Mouse (Mus musculus) CD4-positive, CD25-positive, alpha-beta regulatory T cell, adult 2 months (primary cell): ENCODE measurements around the gene Flt1.

ENCODE experiments used
- DNase-seq: peaks from one replicate; pipeline ENCODE4 v3.0.0-alpha.2; 2012; ENCODE audit warnings: low read depth, low spot score

Flt1 gene

DNA sequence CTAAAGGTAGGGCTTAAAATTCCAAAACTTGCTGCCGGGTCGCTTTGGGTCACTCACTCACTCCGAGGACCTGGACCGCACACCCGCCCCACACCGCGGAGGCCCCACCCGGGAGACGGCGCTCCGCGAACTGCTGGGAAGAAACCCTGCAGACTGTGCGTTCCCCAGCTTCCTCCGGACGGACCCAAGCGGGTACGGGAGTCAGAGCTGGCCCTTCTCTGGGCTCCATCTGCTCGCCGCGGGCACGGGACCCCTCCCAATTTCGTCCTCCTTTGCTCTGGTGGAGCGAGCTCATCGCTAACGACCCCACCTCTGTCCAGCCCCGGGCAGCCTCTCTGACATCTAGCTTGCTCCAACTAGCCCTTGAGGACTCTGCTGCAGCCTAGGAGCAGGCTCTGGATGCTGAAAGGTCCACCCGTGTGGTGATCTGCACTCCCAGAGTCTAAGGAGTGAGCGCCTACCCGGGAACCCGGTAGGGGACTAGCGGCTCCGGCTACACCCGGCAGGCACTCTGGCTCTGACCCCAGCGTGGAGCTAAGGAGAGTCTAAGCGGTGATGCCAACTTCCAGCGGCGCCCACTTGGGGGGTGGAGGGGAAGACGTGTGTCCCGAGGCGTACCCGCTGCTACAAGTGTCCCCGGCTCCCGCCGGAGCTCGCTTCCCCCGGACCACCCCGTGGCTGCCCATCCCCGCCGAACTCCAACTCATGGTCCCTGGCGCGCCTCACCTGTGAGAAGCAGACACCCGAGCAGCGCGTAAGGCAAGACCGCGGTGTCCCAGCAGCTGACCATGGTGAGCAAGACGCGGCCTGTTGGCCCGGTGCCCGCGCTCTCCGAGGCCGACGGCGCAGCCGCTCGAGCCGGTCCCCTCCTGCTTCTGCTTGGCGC is 623 bp downstream of the Flt1 start:
- no peak for DNase-seq

DNA sequence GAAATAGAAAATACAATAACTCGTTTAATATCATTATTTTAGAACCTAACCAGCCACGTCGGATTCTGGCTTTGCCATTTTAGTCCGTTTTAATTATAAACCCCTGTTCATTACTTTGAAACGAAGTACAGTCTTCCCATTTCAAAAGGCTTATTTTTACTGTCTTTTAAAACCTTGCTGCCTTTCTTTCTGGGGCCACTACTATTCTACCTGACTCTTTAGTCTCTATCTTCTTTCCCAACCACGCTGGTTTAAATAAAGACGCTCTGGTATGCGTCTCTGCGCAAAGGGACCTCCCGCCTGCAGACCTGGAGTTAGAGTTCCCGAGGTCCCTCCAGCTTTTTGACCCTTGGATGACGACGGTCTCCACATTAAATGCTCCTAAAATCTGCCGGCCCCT is 1.4 kb downstream of the Flt1 start:
- DNase-seq, result no peak

DNA sequence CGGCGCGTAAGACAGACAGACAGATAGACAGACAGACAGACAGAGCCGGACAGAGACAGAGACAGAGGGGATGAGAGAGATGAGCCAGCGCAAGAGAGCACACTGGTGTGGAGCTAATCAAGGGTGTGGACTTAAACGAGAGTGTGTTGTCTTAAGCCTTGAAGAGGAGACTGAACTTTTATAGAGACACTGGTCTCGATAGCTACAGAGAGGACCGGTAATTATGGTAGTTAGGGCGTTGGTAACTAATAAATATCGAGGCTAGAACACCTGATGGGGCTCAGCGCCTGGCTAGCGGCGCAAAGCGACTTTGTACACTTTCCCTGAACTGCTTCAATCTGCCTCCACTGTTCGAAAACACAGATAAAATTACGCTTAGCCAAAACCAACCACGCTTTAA is 2.0 kb downstream of the Flt1 start:
- no peak for DNase-seq

DNA sequence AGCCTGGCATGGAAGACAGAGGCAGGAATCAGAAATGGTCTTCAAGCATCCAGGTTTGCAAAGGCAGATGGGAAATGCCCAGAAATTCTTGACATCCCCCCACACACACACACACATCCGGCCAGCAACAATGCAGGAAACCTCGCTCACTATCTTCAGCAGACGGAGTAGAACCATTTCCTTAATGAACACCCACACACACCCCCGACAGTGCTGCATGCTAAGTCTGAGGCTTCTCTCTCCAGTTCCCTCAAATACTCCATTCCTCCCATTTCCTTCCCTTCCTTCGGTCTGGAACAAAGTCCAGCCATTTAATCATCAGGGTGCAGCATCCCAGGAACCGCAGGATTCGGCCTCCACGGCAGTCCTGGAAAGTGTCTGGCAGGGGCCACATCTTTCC is 4.4 kb downstream of the Flt1 start:
- no peak for DNase-seq

DNA sequence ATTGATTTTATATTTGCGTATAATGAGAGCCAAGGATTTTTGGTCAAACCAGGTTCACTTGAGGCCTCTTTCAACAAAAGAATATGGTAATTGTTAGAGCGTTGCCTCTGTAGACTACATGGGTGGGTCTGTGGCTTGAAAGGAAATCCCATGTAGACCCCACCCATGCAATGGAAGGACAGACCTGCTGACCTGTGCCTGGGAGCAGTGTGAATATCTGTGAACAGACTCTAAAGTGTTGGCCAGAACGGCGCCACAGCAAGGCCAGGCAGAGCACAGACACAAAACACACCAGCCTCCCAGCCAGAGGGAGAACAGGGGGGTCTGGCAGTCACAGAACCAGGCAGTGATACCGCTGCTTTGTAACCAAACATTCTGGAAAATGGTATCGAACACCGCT is 7.5 kb downstream of the Flt1 start:
- no peak for DNase-seq

DNA sequence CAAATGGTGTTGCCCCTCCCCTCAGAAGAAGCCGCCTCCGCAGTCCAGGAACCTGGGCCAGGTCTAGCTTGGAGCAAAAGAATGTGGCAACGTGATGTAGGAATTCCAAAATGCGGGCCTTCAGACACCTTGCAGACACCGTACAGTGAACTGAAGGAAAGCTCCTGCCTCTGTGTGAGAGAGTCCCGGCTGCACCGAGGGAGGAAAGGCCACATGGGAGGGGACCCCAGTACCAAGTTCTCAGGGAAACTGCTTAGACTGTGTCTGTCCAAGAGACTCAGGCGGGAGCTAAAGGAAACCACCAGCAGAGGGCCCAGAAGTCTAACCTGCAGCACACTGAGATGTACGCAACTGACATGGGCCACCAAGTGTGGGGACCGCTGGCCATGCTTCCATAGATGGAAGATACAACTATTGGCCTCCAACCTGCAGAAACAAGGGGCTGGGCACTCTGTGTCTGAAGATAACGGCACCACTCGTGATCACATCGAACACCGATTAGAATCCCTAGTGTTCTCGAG is 9.1 kb downstream of the Flt1 start:
- no peak for DNase-seq

DNA sequence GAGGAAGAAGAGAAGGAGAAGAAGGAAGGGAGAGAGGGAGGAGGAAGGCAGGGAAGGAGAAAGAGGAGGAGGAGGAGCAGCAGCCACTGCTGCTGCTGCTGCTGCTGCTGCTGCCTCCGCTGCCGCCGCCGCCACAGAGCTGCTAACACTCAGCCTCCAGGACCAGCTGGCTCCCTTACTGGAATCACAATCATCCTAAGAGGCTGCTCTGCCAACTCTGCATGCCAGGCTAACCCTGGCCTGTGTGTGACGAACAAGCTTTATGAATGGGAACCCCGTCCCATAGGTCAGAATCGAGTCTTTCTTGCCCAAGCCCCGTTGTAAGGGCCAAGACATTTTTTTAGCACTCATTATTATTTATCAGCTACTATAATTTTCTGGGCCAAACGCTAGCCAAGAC is 9.5 kb downstream of the Flt1 start:
- no peak for DNase-seq

DNA sequence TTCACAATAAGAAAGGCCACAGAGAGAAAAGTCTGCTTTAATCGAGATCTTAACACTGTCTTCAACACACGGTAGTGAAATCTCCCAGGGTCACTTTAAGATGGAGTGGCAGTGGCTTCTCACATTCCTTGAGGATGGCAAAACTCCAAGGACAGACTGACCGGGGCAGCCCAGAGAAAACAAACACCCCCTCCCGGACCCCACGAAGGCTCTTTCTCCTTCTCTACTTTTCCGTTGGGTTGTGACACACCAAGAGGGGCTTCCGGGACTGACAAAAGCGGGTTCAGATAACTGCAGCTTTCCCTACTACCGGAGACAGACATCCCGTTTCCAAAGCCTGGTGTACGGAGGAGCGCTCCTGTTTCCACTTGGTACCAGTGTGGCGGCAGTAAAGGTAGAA is 10.4 kb downstream of the Flt1 start:
- no peak for DNase-seq

DNA sequence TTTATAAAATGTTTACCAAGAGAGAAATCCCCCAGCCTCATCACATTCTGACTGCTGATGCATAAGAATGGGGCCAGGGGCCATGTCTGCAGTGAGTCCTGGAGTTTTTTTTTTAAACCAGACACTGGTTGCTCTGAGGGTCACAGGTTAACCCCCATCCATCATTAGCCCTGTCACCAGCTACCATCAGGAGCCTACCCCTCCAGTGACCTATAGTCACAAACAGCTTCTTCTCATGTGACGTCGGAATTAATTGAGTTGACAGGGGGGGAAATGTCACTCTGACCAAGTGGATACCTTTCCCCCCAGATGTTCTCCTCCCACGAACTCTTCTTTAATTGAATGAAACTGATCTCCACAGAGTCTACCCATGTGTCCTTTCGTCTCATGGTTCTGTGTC is 17.3 kb downstream of the Flt1 start:
- no peak for DNase-seq

DNA sequence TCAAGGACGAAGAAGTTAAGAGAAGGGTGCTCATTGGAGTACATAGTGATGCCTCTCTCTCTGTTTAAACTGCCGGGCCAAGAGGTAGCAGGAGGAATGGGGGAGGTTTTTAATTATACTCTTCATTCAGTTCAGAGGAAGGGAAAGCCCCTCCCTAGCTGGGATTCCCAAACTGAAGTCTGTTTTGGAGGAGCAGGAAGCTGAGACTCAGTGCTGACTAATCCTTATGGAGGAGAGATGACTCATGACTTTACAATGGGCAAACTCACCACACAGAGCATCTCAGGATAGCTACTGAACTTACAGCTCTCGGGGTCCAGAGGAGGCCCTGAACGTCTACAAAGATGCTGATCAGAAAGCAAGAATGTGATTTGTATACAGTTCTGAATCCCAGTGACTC is 18.3 kb downstream of the Flt1 start:
- DNase-seq, result no peak

DNA sequence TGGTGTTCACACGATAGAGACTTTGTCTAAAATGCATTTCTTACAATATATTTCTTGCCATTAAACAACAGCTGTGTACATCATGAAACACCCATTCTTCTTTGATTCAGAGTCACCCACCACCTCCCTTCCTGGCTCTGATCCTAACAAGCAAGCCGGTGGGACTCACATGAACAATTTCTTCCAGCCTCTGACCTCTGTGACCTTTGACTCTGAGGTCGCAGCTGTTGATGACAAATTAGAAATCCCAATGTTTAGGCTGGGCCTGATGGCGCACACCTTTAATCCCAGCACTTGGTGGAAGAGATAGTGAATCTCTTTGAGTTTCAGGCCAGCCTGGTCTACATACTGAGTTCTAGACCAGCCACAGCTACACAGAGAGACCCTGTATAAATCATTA is 20.9 kb downstream of the Flt1 start:
- no peak for DNase-seq

DNA sequence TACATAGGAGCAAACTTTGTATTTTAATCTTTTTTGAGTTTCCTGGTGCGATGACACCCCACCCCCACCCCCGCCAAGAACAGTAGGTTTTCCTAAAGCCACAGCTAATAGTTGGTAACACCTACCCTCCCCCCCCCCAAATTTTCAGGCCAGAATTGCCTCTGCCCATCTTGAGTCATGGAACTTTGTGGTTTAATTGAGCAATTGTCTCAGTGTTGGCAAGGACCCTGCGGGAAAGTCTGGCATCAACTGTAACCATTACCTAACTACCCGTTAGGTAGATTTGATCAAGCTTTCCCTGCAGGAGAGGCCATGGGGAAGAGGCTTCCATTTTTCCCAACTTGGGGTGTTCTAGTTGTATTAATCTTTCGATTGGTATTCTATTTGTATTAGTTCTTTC is 23.4 kb downstream of the Flt1 start:
- no peak for DNase-seq

DNA sequence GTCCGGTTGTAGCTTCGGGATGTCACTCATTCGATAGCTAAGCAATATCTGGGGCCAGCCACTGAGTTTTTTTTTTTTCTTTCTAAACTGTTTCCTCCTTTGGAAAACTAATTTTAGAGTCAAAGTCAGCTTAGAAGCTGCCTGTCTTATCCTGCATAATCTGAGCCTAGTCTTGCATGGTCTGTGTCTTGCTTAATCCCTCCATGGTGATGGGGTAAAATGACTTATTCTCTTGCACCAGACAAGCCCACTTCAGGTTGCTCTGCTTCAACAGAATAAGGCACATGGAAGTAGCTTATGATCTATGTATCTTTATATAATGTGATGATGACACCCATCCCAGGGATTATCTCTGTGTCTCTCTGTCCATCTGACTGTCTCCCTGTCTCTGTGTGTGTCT is 24.8 kb downstream of the Flt1 start:
- no peak for DNase-seq

DNA sequence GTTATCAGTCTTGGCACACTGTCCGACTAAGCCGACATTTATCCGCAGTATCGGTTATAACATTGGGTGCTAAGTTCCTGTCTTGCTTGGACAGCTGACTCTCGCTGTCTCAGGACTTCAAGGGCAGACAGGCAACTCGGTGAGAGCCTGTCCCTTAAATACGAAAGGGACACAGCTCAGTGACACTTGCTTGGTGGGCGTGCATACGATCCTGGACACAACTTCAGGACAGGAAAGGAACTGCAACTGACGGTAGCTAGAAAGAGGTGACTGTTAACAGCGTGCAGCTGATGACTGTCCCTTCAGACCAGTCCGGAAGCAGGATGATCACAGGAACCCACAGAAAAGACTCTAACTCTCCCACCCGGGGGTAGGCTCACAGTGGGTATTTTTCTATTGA is 27.8 kb downstream of the Flt1 start:
- no peak for DNase-seq

DNA sequence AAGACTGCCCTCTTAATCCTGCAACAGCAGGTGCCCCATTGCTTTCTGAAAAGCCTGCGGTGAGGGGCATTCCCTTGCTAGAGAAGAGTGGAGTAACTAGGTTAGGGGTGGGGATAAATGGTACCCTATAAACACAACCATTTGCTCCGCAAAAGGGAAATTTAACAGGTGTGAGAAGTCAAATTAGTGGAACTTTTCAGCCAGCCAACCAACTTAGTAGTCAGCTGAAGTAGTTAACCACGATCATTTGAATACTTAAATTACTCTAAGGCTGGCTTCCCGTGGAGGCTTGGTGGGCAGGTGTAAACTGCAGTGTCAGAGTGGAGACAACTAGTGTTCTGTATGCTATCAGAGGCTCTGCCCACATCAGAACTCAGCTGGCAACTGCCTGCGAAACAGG is 28.6 kb downstream of the Flt1 start:
- DNase-seq, result no peak

DNA sequence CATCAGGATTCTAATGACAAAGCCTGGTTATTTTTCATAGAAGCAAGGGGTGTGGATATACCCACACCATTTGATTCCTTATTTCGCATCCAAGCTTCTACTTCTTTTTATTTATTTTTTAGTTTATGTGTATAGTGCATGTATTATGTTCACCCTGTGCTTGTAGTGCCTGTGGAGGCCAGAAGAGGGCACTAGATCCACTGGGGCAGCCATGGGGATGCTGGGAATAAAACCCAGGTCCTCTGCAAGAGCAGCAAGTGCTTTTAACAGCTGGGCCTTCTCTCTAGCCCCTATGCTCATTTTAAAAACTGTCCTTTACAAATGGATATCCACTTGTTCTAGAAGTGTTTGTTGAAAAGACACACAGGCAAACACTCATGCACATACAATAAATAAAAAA is 33.2 kb downstream of the Flt1 start:
- DNase-seq, result no peak

DNA sequence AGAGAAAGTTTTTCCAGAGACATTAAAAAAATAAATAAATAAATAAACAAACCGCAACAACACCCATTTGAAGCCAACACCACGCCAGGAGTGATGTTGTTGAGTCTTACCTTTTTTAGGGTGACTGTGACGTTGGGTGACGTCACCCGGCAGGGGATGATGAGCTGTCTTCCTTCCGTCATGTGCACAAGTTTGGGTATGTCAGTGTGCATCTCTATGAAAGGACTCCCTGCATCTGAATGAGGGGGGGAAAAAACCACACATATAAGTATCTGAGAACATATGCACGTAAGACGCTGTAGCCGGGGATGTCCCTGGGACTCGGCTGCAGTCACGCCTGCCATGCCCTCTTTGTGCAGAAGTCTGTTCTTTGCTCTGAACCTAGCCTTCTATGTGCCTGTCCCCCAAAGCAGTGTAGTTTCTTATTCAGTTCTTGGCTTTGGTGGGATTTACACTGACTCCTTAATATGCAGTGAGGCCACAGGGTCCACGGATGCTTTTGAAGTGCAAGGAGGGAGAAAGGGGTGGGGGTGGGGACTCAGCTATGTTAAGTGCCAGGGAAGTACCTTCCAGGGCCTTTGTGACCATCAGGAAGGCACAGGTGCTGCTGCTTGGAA is 42.0 kb downstream of the Flt1 start:
- DNase-seq, result no peak

DNA sequence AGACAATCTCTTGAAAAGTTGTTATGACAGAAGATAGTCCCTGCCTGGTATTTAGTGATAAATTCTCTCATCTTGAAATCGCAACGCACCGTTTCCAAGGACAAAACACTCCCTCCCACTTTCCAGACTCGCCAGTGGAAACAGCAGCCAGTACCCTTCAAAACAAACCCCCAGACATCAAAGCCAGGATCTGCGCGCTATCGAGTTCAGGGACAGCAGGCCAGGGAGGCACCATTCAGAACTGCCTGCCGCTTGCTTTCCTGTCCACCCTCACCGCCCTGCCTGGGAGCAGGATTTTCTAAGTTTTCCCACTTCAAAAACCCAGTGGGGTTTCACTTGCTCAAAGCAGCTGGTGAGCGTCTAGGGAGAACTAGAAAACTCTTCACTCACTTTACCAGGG is 44.6 kb downstream of the Flt1 start:
- no peak for DNase-seq

DNA sequence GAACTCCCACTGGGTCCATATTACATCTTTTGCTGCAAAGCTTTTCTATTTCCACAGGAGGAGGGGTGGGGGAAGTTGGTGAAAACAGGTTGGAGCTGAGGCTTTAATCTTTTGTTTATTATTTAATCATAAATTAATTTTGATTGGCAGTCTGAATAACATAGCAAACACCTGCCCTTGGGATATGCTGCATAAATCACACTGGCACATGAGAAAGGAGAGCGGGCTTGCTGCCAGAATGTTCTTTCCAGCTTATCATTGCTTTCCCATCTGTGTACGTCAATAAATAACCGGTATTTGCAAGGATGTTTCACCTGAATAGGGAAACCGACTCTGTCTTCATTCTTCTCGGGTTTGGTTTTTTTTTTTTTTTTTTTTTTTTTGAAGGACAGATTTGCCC is 45.1 kb downstream of the Flt1 start:
- no peak for DNase-seq

DNA sequence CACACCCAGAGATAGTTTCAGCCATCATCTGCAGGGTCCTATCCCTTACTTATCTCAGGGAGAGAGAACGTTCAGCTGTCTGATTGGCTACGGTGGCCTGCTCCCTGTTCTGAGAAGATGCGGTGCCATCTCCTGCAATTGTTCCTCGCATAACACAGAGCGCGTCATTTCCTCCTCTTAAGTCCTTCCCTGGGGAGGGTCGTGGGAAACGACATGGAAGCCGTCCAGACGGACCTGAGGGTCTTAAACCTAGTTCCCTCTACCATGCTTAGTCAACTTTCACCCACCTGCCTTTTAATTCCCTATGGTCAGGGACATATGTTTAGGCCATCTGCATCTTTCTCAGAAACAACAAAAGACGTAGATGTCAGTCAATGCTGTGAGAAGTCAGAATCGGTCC is 46.5 kb downstream of the Flt1 start:
- DNase-seq, result no peak

DNA sequence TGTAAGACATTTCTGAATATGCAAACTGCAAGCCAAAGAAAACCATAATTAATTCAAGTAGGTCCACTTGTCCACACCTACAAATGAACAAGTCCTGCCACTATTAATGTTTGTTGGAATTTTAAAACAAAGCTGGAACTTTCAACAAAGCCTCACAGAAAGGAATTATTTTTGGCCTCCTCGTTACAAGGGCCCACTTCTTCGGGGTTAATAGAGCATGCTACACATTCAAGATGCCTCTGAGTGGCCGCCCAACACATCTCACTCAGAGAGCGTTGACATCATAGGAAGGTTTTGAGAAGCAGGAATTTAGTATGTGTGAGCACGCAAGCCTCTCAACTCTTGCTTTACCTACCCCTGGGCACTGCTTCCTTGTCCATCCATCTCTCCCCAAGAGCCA is 50.0 kb downstream of the Flt1 start:
- DNase-seq, result no peak

DNA sequence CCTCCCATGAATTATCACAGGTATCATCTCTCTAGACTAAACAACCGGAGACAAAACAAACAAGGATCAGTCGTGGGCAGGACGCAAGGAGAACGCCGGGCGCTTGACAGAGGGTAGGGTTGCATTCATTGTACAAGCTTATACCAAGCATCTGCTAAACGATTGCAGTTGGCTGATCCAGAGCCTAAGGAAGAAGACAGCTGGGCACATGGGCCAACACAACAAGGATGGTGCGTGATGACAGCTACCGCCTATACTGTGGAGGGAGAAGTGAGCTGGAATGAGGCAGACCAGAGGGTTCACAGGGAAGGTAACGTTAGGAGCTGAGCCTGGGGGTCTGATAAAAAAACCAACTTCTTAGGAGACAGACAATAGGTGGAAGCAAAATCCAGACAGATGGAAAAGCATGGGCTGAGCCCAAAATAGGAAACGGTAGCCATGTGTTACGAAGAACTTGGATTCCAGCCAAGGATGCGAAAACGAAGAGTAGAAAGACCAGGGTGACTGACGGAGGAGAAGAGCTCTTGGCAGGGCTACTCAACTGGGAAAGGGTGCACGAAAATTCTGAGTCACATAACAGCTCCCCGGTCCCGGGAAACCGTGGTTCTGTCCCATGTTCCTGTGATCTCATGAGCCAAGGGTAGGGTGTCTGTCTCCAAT is 53.9 kb downstream of the Flt1 start:
- DNase-seq, result no peak
